Mouse (Mus musculus): ENCODE measurements around the gene Slc12a3.
"Not testable (repeated sequence)": the region's sequence is repeated elsewhere in the genome, so short reads cannot be mapped to it uniquely, and the experiment has no call there.

The Slc12a3 gene

GRCm38 (mm10) chr8:94376176-94376575, 47.2 kb downstream of the Slc12a3 start:
- DNase-seq (ENCODE audit: low spot score): no peak

DNA sequence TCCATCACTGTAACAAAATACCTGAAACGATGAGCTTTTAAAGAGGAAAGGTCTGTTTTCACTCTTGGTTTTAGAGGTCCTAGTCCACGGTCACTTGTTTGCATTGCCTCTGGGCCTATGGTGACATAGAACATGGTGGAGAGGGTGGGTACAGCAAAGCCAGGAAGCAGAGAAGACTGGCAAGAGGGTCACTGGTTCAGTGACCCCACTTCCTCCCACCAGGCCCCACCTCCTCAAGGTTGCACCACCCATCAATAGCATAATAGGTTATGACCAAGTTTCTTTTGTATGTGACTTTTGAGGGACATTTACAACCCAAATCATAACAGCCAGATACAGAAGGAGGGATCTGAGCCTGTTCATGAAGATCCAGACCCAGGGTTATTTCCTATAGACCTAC, 47.6 kb downstream of the Slc12a3 start:
- DNase-seq (ENCODE audit: low spot score): no peak

- no peak for DNase-seq (ENCODE audit: low spot score)
Measured at GRCm38 (mm10) chr8:94377031-94377430, 48.0 kb downstream of the Slc12a3 start.

GRCm38 (mm10) chr8:94377714-94378205, 48.8 kb downstream of the Slc12a3 start:
- no peak for DNase-seq (ENCODE audit: low spot score)

- DNase-seq (ENCODE audit: low spot score): no peak
Measured at GRCm38 (mm10) chr8:94378763-94379415, 49.9 kb downstream of the Slc12a3 start.

DNA sequence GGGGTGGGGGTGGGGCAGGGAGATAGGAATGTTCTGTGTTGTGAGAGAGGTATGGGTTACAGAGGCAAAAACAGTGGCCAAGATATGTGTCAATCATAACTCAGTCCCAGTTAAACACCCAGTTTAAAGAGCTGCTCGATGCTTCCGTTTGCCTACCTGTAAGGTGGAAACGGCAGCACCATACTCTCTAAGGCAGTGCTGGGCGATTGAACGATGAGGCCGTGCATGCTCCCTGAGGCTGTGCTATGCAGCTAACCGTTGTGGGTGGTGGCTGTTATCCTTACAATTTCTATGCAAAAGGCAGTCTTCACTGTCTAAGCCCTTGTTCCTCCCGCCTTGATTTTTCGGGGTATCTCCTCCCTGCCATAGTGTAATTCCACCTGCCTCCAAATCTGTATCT, 50.7 kb downstream of the Slc12a3 start:
- no peak for DNase-seq (ENCODE audit: low spot score)

GRCm38 (mm10) chr8:94384166-94384565, 55.2 kb downstream of the Slc12a3 start:
- no peak for DNase-seq (ENCODE audit: low spot score)

GRCm38 (mm10) chr8:94385506-94386213, 56.7 kb downstream of the Slc12a3 start:
- no peak for DNase-seq (ENCODE audit: low spot score)

DNA sequence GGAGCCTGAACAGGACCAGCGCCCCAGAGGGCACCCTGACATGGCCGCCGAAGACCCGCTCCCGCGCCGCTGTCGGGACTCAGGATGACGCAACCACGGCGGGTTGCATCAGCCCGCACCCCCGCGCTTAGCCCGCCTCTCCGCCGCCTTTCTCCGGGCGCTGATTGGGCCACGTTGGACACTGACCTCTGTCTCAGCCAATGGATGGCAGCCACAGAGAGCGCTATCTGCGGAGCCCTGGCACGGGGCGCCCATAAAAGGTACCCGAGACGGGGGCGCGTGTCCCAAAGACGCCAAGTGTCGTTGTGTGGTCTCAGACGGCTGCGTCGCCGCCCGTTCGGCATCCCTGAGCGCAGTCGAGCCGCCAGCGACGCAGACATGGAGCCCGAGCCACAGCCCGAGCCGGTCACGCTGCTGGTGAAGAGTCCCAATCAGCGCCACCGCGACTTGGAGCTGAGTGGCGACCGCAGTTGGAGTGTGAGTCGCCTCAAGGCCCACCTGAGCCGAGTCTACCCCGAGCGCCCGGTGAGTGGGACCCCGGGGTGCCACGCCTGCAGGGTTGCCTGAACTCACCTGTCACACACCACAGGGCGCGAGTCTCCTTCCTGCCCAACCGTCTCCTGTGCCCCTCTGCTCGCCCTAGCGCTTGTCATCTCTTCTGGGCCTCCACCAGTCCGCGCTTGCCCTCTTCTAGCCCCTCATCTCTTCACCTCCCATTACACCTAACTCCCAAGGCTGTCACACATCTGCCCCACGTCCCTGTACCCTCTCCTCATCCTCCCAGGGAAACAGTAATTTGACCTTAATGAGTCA, 57.4 kb downstream of the Slc12a3 start, which contains the start of gene Herpud1:
Gene Herpud1, plus strand, starts transcription at position 225 of the 813 bp plus-strand sequence.
- peak; percentile 95 for DNase-seq (ENCODE audit: low spot score)

DNA sequence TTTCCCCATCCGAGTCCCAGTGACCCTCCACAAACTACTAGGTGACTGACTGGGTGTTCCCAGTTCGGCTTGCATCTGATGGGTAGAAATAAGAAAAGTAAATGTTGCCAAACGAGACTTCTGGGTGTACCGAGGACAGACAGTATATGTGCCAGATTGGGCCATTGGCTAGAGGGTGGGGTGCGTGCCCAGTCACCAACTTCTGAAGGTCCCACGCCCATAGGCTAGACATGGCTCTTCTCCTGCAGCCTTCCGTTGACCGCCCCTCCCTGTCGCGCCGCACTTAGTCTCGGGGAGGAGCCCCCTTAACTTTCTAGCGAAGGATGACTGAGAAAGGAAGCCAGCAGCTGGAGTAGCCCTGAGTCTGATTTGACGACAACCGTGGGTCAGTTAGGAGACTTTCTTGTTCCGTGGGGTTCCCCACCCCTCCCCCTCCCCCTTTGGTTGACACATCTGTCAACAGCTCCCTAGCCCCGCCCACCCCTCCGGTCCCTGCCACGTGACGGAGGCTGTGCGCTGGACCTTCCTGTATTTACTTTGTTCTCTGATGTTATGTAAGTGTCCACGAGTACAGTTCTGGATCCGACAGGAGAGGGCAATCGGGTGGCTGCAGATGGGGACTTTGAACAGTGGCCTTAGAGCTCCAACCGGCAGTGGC, 58.2 kb downstream of the Slc12a3 start:
- peak; percentile 40 for DNase-seq (ENCODE audit: low spot score)

DNA sequence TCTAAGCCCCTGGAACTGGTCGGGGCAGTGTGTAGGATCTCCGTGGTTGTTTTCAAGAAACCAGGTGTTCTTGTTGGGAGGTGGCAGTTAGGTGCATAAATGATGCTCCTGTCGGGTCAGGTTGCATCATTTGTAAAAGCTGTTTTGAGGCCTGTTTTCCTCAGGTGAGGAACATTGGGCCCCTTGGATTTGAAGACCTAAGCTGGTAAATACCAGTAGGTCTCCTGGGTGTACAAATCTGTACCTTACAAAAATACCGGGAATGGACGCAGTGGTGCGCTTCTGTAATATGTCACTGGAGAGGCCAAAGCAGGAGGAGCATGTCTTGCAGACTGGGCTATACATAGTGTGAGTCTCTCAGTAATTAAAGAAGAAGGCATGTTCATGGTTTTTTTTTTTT, 58.8 kb downstream of the Slc12a3 start:
- DNase-seq (ENCODE audit: low spot score): no peak

DNA sequence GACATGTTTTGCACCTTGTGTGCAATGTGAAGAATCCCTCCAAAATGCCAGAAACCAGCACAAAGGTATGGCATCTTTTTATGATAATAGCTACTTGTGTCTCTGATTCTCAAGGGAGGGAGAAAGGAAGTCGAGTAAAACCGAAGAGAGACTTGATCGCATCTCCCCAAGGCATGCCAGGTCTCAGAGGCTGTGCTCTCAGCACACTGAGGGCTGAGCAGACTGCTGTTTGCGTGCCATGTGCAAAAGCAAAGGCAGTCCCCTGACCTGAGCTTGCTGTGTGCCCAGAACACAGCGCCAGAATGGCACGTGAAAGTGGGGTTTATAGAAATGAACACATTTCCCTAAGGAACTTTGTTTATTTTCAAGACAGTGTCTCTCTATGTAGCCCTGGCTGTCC, 60.5 kb downstream of the Slc12a3 start:
- no peak for DNase-seq (ENCODE audit: low spot score)

- no peak for DNase-seq (ENCODE audit: low spot score)
Measured at GRCm38 (mm10) chr8:94390429-94390828, 61.4 kb downstream of the Slc12a3 start.

- DNase-seq (ENCODE audit: low spot score): no peak
Measured at GRCm38 (mm10) chr8:94390910-94391309, 61.9 kb downstream of the Slc12a3 start.

DNA sequence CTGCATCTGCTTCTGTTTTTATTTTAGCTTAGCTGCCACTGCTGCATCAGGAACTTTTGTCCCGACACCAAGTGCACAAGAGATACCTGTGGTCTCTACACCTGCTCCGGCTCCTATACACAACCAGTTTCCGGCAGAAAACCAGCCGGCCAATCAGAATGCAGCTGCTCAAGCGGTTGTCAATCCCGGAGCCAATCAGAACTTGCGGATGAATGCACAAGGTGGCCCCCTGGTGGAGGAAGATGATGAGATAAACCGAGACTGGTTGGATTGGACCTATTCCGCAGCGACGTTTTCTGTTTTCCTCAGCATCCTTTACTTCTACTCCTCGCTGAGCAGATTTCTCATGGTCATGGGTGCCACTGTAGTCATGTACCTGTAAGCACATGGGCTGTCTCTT, 63.1 kb downstream of the Slc12a3 start:
- DNase-seq (ENCODE audit: low spot score): no peak

GRCm38 (mm10) chr8:94392648-94393047, 63.6 kb downstream of the Slc12a3 start:
- no peak for DNase-seq (ENCODE audit: low spot score)

DNA sequence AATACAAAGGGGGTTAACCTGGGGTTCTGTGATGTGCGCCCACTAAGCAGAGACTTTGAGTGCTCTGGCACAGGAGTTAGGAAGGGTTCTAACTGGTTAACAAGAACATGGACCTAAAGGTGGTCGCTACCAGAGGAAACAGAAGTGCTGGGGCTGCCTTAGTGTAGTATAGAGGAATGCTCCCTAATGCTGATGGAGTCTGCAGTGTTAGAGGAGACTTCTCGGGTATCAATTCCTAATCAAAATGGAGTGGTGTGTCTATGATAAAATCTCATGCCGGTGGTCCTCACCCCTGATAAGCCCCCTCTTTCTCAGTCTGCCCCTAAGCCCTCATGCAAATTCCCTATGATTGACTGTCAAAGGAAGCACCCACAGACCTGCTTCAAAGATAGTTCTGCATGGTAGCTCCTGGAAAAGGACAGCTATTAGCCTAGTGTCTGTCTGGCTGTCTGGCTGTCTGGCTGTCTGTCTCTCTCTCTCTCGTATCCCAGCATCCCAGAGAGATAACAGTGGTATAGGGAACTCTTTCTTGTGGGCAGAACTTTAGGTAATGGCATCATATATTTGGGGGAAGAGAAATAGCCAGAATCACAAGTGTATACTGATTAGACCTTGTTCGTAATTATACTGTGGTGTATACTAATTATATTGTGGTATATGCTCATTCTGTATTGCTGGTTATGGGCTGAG, 67.0 kb downstream of the Slc12a3 start:
- no peak for DNase-seq (ENCODE audit: low spot score)

DNA sequence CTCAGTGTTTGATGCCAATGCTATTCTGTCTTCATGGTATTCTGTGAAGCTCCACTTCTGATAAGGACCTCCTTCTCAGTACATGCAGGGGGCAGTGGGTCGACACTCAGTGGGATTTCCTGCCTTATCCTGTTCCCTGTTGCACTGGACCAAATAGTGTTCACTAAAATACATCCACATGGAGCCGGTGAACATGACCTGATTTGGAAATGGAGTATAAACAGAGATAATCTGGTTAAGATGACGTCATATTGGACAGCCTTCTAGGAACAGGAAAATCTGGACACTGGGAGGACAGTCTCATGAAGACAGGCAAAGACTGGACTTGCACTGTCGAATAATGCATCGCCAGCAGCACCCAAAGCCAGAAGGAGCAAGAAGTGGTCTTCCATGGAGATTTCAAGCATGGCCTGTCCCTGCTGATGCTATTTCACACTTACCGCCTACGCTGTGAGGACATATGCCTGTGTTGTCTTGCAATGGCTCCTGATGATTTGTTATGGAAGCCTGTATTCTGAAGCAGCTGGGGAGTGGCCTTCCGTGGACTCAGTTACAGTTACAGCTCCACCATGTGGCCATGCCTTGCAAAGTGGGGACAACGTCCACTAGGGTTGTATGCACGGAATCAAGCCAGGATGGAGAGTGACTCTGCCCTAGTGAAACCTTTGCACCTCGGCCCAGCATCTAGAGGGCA, 68.1 kb downstream of the Slc12a3 start:
- no peak for DNase-seq (ENCODE audit: low spot score)

DNA sequence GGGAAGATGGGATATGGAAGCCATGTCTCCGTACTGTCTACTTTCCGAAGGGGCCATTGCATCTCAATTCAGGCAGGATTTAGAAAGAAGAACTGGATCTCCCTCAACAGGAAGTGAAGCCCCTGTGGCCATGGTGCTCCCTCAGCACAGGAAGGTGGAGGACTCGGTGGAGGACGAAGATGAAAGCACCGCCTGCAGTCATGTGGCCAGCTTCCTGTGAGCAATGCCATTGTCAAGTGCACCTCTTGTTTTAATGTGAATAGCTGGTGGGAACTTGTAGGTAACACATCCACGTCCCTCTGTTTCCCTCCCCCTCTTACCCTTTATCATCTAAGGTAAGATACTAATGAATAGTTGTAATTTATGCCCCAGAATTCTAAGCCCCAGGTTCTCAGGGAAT, 69.6 kb downstream of the Slc12a3 start:
- DNase-seq (ENCODE audit: low spot score): no peak

- no peak for DNase-seq (ENCODE audit: low spot score)
Measured at GRCm38 (mm10) chr8:94399361-94399953, 70.5 kb downstream of the Slc12a3 start.

DNA sequence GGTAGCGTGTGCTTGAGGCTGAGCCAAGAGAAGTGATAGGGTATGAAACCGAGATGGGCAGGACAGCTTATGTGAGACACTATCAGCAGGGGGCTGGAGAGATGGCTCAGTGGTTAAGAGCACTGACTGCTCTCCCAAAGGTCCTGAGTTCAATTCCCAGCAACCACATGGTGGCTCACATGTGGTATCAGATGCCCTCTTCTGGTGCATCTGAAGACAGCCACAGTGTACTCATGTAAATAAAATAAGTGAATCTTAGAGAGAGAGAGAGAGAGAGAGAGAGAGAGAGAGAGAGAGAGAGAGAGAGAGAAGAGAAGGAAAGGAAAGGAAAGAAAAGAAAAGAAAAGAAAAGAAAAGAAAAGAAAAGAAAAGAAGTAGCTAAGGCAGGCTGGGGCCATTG, 71.0 kb downstream of the Slc12a3 start:
- not testable (repeated sequence) for DNase-seq (ENCODE audit: low spot score)
